Mouse (Mus musculus) ES-Bruce4 (cell line): ENCODE data around the gene Cnn3.

ENCODE experiments used
- CTCF ChIP-seq: IDR thresholded peaks from one replicate; pipeline ENCODE4 v1.8.1; 2011; ENCODE audit warnings: low read depth, low read length
- EP300 ChIP-seq: IDR thresholded peaks from 2 replicates; pipeline ENCODE4 v1.6.1; 2011; ENCODE audit warnings: low read depth, low read length; ENCODE audit not compliant: insufficient read depth
- POLR2A ChIP-seq: IDR thresholded peaks from one replicate; pipeline ENCODE4 v1.8.1; 2011; ENCODE audit warnings: low read length; ENCODE audit not compliant: insufficient read depth

DNA sequence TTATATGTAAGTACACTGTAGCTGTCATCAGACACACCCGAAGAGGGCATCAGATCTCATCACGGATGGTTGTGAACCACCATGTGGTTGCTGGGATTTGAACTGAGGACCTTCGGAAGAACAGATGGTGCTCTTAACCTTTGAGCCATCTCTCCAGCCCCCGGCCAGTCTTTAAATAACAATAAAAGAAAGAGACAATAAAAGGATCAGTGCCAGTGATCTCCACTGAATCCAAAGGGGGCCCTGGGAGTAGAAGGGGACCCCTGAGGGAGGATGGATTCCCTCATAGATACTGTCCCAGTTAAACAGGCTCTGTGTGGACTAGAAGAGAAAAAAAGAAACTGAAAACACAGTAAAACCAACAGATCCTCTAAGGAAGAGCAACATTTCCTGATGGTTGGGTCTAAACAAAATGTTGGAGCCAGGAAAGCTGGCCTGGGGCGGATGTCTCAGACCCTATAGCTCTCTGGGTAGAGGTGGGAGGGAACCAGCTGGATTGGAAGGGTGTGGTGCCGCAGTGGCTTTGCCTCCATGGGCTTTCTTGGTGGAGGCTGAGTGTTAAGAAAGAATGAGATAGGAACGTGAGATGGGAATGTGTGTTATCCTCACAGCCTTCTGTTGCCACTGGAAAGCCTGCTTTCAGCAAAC, 4.1 kb downstream of the Cnn3 start:
- no peak for TF ChIP-seq CTCF
- TF ChIP-seq EP300 = peak; percentile 79
- TF ChIP-seq POLR2A = no peak
